ENCODE assay signal across 7 mouse cellular contexts in the genomic region with DNA sequence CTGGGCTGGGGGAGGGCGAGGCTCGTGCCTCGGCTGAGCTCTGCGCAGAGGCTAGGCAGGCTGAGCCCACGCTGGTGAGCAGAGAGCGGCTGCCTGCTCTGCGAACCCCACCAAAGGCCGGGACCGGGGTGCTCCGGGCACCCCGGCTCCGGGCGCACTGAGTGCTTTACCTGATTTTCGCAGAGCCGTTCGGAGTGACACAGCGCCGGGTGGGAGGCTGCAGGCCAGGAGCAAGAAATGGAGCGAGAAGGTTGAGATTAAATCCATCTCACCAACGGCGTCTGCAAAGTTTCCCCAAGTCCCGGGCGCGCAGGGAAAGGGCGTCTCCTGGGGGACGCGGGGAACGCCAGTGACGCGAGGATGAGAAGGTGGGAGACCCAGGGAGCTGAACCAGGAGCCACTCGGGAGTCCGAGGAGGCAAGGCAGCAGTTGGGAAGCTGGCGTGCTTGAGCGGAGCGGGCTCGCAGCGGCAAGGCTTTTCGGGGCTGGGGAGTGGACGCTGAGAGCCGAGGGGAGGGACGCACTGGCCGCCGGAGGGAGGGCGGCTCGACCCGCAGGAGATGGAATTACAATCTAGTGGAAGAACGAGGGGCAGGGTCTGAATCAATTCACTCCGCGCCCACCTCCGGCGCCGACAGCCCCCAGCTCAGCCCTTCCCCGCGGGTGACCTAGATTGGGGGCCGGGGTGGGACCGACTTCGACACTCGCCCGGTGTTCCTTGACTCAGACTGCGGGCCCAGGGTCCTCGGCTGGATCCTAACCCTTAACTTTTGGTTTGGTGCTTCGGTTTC. TPM values are rescaled to one million over a fixed set of nuclear protein-coding genes. Genes with fewer than 3 reads are reported as not detected.
DNase-seq lines count a peak whose midpoint lies in the region; ATAC-seq lines count a peak whose summit lies in the region.

TSS of gene Egflam (minus strand) at position 578 of the 791 bp plus-strand sequence.

- H3K4me3 ChIP-seq in forebrain, embryonic 12.5 days (replicated peaks), result peak within 1 kb of the TSS; percentile 56
- H3K4me3 ChIP-seq in hindbrain, embryonic 11.5 days (ENCODE audit: low read depth, low read length), result peak within 1 kb of the TSS; percentile 64
- peak within 1 kb of the TSS; percentile 44 for H3K4me3 ChIP-seq in liver, embryonic 16.5 days (ENCODE audit: low read depth, low read length)

- H3K4me2 ChIP-seq in forebrain, embryonic 12.5 days, result peak within 1 kb of the TSS; percentile 97
- peak within 1 kb of the TSS; percentile 98 for H3K4me2 ChIP-seq in hindbrain, embryonic 11.5 days (replicated peaks; ENCODE audit: low read depth, low read length)
- H3K4me2 ChIP-seq in liver, embryonic 16.5 days (ENCODE audit: low read depth, low read length), result peak within 1 kb of the TSS; percentile 59

- H3K9me3 ChIP-seq in forebrain, embryonic 12.5 days, result no peaks in the 10 kb centered on the region
- H3K9me3 ChIP-seq in hindbrain, embryonic 11.5 days (ENCODE audit: control insufficient read depth, low read length), result no peaks in the 10 kb centered on the region
- no peaks in the 10 kb centered on the region for H3K9me3 ChIP-seq in liver, embryonic 16.5 days (replicated peaks; ENCODE audit: control insufficient read depth, low read length)

- H3K27me3 ChIP-seq in forebrain, embryonic 12.5 days, result peaks cover 46% of the 10 kb centered on the region
- no peaks in the 10 kb centered on the region for H3K27me3 ChIP-seq in hindbrain, embryonic 11.5 days (ENCODE audit: control insufficient read depth, insufficient read depth, low read length)
- H3K27me3 ChIP-seq in liver, embryonic 16.5 days (ENCODE audit: control insufficient read depth, insufficient read depth, low read depth, low read length), result peaks cover 25% of the 10 kb centered on the region

- H3K27ac ChIP-seq in forebrain, embryonic 12.5 days, result peak within 1 kb of the TSS; percentile 60
- H3K27ac ChIP-seq in hindbrain, embryonic 11.5 days (ENCODE audit: low read depth, low read length), result no peak within 1 kb of the TSS; the same call in 1 of the 2 replicates
- H3K27ac ChIP-seq in liver, embryonic 16.5 days (ENCODE audit: low read length), result no peak within 1 kb of the TSS

- WGBS in forebrain, embryonic 12.5 days, result under 1% methylated on average over 62 of the region's 62 CpGs
- WGBS in hindbrain, embryonic 11.5 days, result under 1% methylated on average over 62 of the region's 62 CpGs
- 1% methylated on average over 62 of the region's 62 CpGs for WGBS in liver, embryonic 16.5 days (ENCODE audit: insufficient replicate concordance)

- peak; percentile 81 for ATAC-seq in forebrain, embryonic 12.5 days (ENCODE audit: low FRiP score)
- ATAC-seq in hindbrain, embryonic 11.5 days (ENCODE audit: low FRiP score), result peak; percentile 84
- no peak for ATAC-seq in liver, embryonic 16.5 days (ENCODE audit: low read depth)

- H3K36me3 ChIP-seq in forebrain, embryonic 12.5 days (replicated peaks), result no peaks in the 10 kb centered on the region
- H3K36me3 ChIP-seq in hindbrain, embryonic 11.5 days (ENCODE audit: control insufficient read depth, insufficient read depth, low read length), result no peaks in the 10 kb centered on the region
- H3K36me3 ChIP-seq in liver, embryonic 16.5 days (ENCODE audit: control insufficient read depth, insufficient read depth), result no peaks in the 10 kb centered on the region

- H3K4me1 ChIP-seq in forebrain, embryonic 12.5 days, result peaks cover 17% of the 10 kb centered on the region
- H3K4me1 ChIP-seq in hindbrain, embryonic 11.5 days (replicated peaks; ENCODE audit: control insufficient read depth, insufficient read depth, low read length), result no peaks in the 10 kb centered on the region; the same call in 1 of the 2 replicates
- no peaks in the 10 kb centered on the region for H3K4me1 ChIP-seq in liver, embryonic 16.5 days (ENCODE audit: control insufficient read depth, low read depth, low read length)

- peak; percentile 8 for DNase-seq in 3134 (ENCODE audit: extremely low read depth, insufficient read length, low spot score)
- DNase-seq in ES-CJ7 (ENCODE audit: low read depth, low spot score), result peak; percentile 9
- peak; percentile 69 for DNase-seq in hindbrain, embryonic 11.5 days (ENCODE audit: low spot score)
- DNase-seq in ovary, postnatal 36 days (ENCODE audit: low spot score), result peak; percentile 54
- no peak for DNase-seq in spleen, postnatal 36 days (ENCODE audit: low spot score in 2 of 2)

- H3K9ac ChIP-seq in forebrain, embryonic 12.5 days, result peak within 1 kb of the TSS; percentile 44
- H3K9ac ChIP-seq in hindbrain, embryonic 11.5 days (ENCODE audit: low read depth, low read length), result peak within 1 kb of the TSS; percentile 48
- H3K9ac ChIP-seq in liver, embryonic 16.5 days (ENCODE audit: low read depth, low read length), result no peak within 1 kb of the TSS; the same call in 1 of the 2 replicates

RNA-seq across cellular contexts. Expression of gene Egflam, which starts in this region (rescaled TPM):
- 8.8 and 9.6 TPM in 2 replicates for polyA plus RNA-seq in forebrain, embryonic 12.5 days (2016; fragmentation: Nextera tagmentation; extraction: Ambion mirVana)
- polyA plus RNA-seq in hindbrain, embryonic 11.5 days (2014; fragmentation: Nextera tagmentation; extraction: Ambion mirVana), result 8.4 and 12.5 TPM in 2 replicates
- polyA plus RNA-seq in liver, embryonic 16.5 days (2015; fragmentation: Nextera tagmentation; extraction: Ambion mirVana), result 0.76 and 0.90 TPM in 2 replicates

Comparison
In these comparisons a context has a peak if more than half of its experiments do, and no peak if none do; other contexts are left out.
1. DNase-seq: peak in 3134 (single experiment), ES-CJ7 (single experiment), hindbrain, embryonic 11.5 days (single experiment) and ovary, postnatal 36 days (single experiment); none in spleen, postnatal 36 days (0 of 2).
2. Peak in every context shown above with its lines, with median percentiles within 50 percentile points of each other: H3K4me2 ChIP-seq and H3K4me3 ChIP-seq.